Mouse (Mus musculus) cortical plate, adult 2 months (tissue): Measurements from ENCODE around the gene Mccc2.

Experiments used
- CTCF ChIP-seq: fragments of 200-500 bp; IDR thresholded peaks from 2 replicates; pipeline ENCODE4 v1.5.1; 2011; ENCODE audit warnings: mild to moderate bottlenecking, control low read depth, low read length; ENCODE audit not compliant: insufficient read depth; ENCODE audit errors: extremely low read depth
- POLR2A ChIP-seq: fragments of 200-500 bp; IDR thresholded peaks from 2 replicates; pipeline ENCODE4 v1.6.1; 2011; ENCODE audit warnings: mild to moderate bottlenecking, low read length, control low read depth; ENCODE audit not compliant: insufficient read depth; ENCODE audit errors: extremely low read depth

DNA sequence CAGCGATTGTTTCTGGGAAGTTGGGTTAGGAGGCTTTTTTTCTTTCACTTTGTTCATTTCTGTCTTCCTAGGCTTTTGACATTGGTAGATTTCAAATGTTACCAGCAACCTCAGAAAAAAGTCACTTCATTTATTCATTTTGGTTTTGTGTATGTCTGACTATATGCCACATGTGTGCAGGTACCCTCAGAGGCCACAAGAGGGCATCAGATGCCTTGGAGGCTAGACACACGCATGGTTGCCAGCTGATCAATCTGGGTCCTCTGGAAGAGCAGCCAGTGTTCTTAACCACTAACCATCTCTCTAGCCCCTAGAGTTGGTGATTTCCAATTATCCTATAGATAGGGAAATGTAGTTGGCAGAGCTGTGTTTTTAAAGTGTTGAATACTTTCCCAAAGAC, 71.9 kb downstream of the Mccc2 start:
- TF ChIP-seq CTCF (no peak), POLR2A (no peak)
